Mouse (Mus musculus): ENCODE measurements around the gene Scgb1b3.

The Scgb1b3 gene

GRCm38 (mm10) chr7:31375292-31375691 is at the start of gene Scgb1b3:
Gene Scgb1b3 (plus strand): TSS chr7:31375592.
- DNase-seq, result no peak

GRCm38 (mm10) chr7:31362022-31362560 is 13.3 kb upstream of the Scgb1b3 start, which contains the start of gene Scgb2b3:
Gene Scgb2b3 (minus strand): TSS chr7:31362072.
- no peak for DNase-seq
